Mouse (Mus musculus) cerebellum, adult 2 months (tissue): Measurements from ENCODE around the gene Prx.

Experiments used
- CTCF ChIP-seq: fragments of 200-500 bp; IDR thresholded peaks from 2 replicates; pipeline ENCODE4 v1.5.1; 2011; ENCODE audit warnings: low read depth, mild to moderate bottlenecking, control low read depth, low read length, moderate library complexity, borderline replicate concordance; ENCODE audit not compliant: insufficient read depth
- POLR2A ChIP-seq: fragments of 200-500 bp; IDR thresholded peaks from 2 replicates; pipeline ENCODE4 v1.6.1; 2011; ENCODE audit warnings: low read length, control low read depth, borderline replicate concordance; ENCODE audit not compliant: insufficient read depth

- TF ChIP-seq CTCF, result no peak
- TF ChIP-seq POLR2A, result no peak
Observed at GRCm38 (mm10) chr7:27543851-27544250, 44.7 kb downstream of the Prx start.
